Mouse (Mus musculus) forebrain, embryonic 12.5 days (tissue): ENCODE results near the gene Creg2. TPM values are rescaled to one million over a fixed set of nuclear protein-coding genes. Genes with fewer than 3 reads are reported as not detected.
A peak's percentile ranks its signal among the peaks of the same experiment; 100 is the strongest.

ENCODE experiments used
- ATAC-seq: fragments of 200-750 bp; cut with Nextera tagmentation; 2 replicates; pipeline ENCODE4 v1.8.0; 2017; ENCODE audit warnings: moderate TSS enrichment; ENCODE audit not compliant: low FRiP score
- H3K27ac ChIP-seq: fragments of 300-500 bp; sonication (generic); 2 replicates; pipeline ENCODE4 v1.5.1; 2016; ENCODE audit warnings: mild to moderate bottlenecking
- H3K27me3 ChIP-seq: fragments of 300-500 bp; sonication (generic); 2 replicates; pipeline ENCODE4 v1.6.1; 2016; ENCODE audit warnings: mild to moderate bottlenecking
- H3K36me3 ChIP-seq: fragments of 300-500 bp; sonication (generic); replicated peaks from 2 replicates; pipeline ENCODE4 v1.6.1; 2016; ENCODE audit warnings: mild to moderate bottlenecking
- H3K4me1 ChIP-seq: fragments of 300-500 bp; sonication (generic); 2 replicates; pipeline ENCODE4 v1.6.1; 2016
- H3K4me2 ChIP-seq: fragments of 300-500 bp; sonication (generic); 2 replicates; pipeline ENCODE4 v1.6.1; 2016; ENCODE audit warnings: mild to moderate bottlenecking, moderate library complexity
- H3K4me3 ChIP-seq: fragments of 300-500 bp; sonication (generic); replicated peaks from 2 replicates; pipeline ENCODE4 v1.5.1; 2016; ENCODE audit warnings: mild to moderate bottlenecking
- H3K9ac ChIP-seq: fragments of 300-500 bp; sonication (generic); 2 replicates; pipeline ENCODE4 v1.6.1; 2016; ENCODE audit warnings: mild to moderate bottlenecking
- H3K9me3 ChIP-seq: fragments of 300-500 bp; sonication (generic); 2 replicates; pipeline ENCODE4 v1.6.1; 2016
- WGBS: fragments of 180-500 bp; shearing (Covaris S2); methylation state at CpG from one replicate; pipeline ENCODE4 v1.1.7; 2016; 5-methylcytosine and 5-hydroxymethylcytosine counted together
- polyA plus RNA-seq: library from polyadenylated mRNA; unstranded; fragments of >200 nt; fragmentation: Nextera tagmentation; extraction: Ambion mirVana; gene quantifications from 2 replicates; pipeline ENCODE4 v1.2.1, GENCODE M21; 2016

Creg2 gene
- polyA plus RNA-seq, 1 experiment from 2014 or later, result 0.38 TPM

DNA sequence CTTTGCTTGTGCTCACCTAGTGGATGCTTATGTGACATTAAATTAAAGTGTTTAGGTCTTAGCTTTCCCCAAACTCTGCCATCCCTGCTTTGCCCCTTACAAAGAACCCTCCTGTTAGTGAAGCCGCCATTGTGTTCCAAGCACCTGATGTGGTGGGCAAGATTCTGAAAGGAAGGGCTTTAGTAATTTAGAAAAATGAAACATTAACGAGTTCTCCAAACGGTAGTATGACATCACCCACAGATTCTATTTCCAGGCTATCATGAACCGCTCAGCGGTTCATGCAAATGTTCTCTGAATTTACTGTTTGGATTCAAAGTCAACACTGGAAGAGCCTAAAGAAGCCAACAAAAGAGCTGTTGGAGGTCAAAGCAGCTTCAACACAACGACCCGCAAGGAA lies 2.7 kb downstream of the Creg2 start:
- no peak overlapping the region for H3K4me2 ChIP-seq
- peaks cover 25% of the 10 kb centered on the region for H3K4me1 ChIP-seq
- 49% methylated on average over 7 of the region's 7 CpGs for whole genome bisulfite sequencing
- no peak overlapping the region for H3K4me3 ChIP-seq
- H3K27me3 ChIP-seq, result peaks cover 53% of the 10 kb centered on the region
- H3K36me3 ChIP-seq, result no peaks in the 10 kb centered on the region
- ATAC-seq, result no peak
- no peaks in the 10 kb centered on the region for H3K9me3 ChIP-seq
- no peak overlapping the region for H3K27ac ChIP-seq
- H3K9ac ChIP-seq, result no peak overlapping the region

DNA sequence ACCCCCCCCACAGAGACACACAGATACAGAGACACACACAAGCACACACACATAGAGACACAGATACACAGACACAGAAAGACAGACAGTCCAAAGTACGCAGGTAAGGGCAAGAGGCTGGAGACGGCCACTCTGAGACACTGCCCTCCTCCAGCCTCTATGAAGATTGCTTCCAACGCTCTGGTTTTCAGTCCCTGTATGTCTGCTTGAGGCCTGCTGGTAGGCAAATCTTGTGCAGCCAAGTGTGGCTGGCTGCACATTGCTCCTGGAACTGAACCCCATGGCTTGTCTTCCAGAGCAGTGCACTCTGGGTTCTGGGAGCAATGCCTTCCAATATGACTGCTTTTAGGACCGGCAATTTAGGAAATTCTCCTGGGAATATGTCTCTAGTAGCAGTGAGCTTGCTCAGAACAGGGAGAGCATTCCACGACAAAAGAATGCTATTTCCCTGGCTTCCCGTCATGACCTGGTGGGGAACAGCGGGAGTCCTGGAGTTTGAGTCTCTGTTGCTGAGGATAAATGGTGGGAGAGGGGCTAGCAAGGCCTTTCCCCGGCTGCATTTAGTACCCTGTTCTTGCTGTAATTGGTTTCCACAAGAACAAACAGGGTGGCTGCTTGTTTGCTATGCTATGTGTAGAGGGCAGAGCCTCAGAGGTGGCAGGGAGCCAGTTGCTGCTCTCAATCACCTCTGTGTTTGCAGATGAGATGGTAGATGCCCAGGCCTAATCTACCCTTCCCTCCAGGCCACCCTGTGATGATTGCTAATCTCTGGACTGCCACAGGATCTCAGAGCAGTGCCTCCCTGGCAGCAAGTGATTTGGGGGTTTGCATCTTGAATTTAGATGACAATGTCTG lies 5.1 kb downstream of the Creg2 start:
- Histone ChIP-seq H3K4me2 (no peak overlapping the region), H3K4me3 (no peak overlapping the region), H3K36me3 (no peaks in the 10 kb centered on the region), H3K9ac (no peak overlapping the region), H3K27ac (0 out of 2 replicates have a peak overlapping the region, but pooled peaks have one; percentile 38), H3K4me1 (peaks cover 24% of the 10 kb centered on the region), H3K9me3 (peaks cover 4% of the 10 kb centered on the region; the same call in 1 of the 2 replicates), H3K27me3 (peaks cover 36% of the 10 kb centered on the region)
- ATAC-seq, result no peak
- WGBS, result 44% methylated on average over 8 of the region's 8 CpGs

DNA sequence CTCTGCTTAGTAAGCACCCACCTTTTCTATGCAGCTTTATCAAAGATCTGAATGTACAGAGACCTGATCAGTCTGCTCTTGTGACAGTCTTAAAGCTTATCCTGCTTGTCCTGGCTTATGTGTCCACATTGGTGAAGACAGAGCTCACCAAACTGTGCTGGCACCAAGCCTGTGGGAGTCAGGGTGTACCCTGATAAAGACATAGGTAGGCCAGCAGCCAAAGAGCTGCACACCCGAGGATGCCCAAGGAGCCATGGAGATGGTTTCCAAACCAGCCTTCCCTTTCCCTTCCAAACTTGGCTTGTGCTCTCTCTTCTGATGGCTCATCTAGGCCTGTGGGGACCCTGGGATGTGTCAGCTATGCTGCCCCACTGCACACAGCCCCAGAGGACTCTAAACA lies 6.9 kb downstream of the Creg2 start:
- no peaks in the 10 kb centered on the region for H3K36me3 ChIP-seq
- H3K9me3 ChIP-seq, result peaks cover 4% of the 10 kb centered on the region; the same call in 1 of the 2 replicates
- no peak overlapping the region for H3K9ac ChIP-seq
- peaks cover 9% of the 10 kb centered on the region; the same call in 1 of the 2 replicates for H3K4me1 ChIP-seq
- 68% methylated on average over 1 of the region's 1 CpGs for WGBS
- no peak for ATAC-seq
- no peak overlapping the region for H3K4me3 ChIP-seq
- H3K4me2 ChIP-seq, result no peak overlapping the region
- H3K27me3 ChIP-seq, result peaks cover 20% of the 10 kb centered on the region
- no peak overlapping the region for H3K27ac ChIP-seq

DNA sequence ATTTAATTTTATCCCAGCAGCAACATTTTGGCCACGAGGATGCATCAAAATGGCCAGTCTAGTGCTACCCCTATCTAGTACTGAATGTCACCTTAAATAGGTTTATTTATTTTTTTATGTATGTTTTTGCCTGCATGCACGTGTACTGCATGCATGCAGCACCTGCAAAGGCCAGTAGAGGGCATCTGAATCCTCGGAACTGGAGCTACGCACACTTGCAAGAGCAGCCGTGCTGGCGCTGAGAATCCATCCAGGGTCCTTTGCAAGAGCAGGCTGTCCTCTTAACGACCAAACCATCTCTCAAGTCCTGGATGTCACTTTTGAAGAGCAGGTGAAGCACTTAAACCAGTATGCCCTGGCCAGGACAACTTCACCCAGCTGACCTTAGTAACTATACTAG lies 9.6 kb downstream of the Creg2 start:
- Histone ChIP-seq H3K27me3 (peaks cover 3% of the 10 kb centered on the region), H3K9ac (no peak overlapping the region), H3K9me3 (peaks cover 4% of the 10 kb centered on the region; the same call in 1 of the 2 replicates), H3K4me3 (no peak overlapping the region), H3K4me1 (peaks cover 12% of the 10 kb centered on the region; the same call in 1 of the 2 replicates), H3K27ac (no peak overlapping the region), H3K4me2 (no peak overlapping the region), H3K36me3 (no peaks in the 10 kb centered on the region)
- no peak for ATAC-seq
- 89% methylated on average over 7 of the region's 7 CpGs for WGBS

DNA sequence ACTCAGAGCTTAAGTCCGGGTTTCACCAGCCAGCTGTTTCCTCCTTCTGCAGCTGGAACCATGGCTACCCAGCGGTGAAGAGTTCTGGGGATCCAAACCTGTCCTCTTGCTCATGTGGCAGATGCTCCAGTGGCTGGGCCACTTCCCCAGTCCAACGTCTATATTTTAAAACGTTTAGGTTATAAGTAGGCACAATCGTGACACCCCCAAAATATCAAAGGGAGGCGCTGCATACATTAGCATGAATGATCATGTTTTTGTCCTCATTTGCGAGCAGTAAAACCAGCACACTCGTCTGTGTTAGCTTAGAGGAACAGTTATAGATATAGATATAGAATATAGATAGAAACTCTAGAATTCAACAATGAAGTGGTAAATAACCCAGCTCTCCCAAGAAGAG lies 14.1 kb downstream of the Creg2 start:
- Histone ChIP-seq H3K36me3 (no peaks in the 10 kb centered on the region), H3K27me3 (no peaks in the 10 kb centered on the region; the same call in 1 of the 2 replicates), H3K4me3 (no peak overlapping the region), H3K4me2 (no peak overlapping the region), H3K9me3 (peaks cover 4% of the 10 kb centered on the region; the same call in 1 of the 2 replicates), H3K27ac (no peak overlapping the region), H3K9ac (no peak overlapping the region), H3K4me1 (peaks cover 10% of the 10 kb centered on the region)
- WGBS, result 56% methylated on average over 8 of the region's 8 CpGs
- no peak for ATAC-seq

DNA sequence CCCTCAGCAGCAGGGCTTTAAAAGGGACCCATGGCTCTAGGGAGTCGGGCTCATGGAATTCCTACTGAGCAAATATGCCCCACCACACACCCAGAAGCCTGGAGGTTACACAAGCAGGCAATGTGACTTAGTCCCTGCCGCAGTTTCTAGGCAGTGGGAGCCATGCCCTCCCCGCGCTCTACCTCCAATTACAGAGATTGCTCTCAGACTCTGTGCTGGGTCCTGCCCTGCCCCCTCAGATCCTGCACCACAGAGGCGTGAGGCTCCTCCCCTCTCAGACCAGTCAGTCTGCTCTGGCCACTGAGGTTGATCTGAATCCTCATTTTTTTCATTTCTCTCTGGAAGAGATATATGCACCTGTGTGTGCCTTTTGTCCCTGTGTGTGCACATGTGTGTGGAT lies 14.6 kb downstream of the Creg2 start:
- Histone ChIP-seq H3K27me3 (no peaks in the 10 kb centered on the region; the same call in 1 of the 2 replicates), H3K36me3 (no peaks in the 10 kb centered on the region), H3K4me3 (no peak overlapping the region), H3K9me3 (peaks cover 1% of the 10 kb centered on the region; the same call in 1 of the 2 replicates), H3K27ac (no peak overlapping the region), H3K9ac (no peak overlapping the region), H3K4me1 (peaks cover 10% of the 10 kb centered on the region), H3K4me2 (no peak overlapping the region)
- no peak for ATAC-seq
- 1% methylated on average over 5 of the region's 5 CpGs for WGBS

DNA sequence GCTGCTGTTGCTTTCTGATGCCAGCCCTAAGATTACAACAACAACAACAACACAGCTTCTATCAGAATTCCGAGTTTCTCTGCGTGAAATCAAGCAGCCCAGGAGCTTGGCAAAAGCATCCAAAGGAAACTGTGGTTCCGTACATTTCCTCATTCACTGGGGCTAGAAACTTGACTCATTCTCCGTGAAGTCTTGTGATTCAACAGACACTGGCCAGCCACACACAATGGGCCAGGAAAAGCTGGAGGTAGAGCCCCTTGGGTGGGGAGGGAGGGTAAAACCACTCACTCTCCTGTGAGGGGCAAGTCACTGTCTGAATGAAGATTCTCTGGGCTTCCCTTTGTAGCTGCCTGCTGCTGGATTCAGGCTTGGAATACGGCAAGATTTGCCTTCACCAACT lies 15.1 kb downstream of the Creg2 start:
- no peaks in the 10 kb centered on the region; the same call in 1 of the 2 replicates for H3K27me3 ChIP-seq
- peaks cover 10% of the 10 kb centered on the region for H3K4me1 ChIP-seq
- H3K4me2 ChIP-seq, result no peak overlapping the region
- no peaks in the 10 kb centered on the region for H3K36me3 ChIP-seq
- no peak for ATAC-seq
- WGBS, result 34% methylated on average over 5 of the region's 5 CpGs
- no peak overlapping the region for H3K4me3 ChIP-seq
- no peaks in the 10 kb centered on the region for H3K9me3 ChIP-seq
- H3K27ac ChIP-seq, result no peak overlapping the region
- no peak overlapping the region for H3K9ac ChIP-seq

DNA sequence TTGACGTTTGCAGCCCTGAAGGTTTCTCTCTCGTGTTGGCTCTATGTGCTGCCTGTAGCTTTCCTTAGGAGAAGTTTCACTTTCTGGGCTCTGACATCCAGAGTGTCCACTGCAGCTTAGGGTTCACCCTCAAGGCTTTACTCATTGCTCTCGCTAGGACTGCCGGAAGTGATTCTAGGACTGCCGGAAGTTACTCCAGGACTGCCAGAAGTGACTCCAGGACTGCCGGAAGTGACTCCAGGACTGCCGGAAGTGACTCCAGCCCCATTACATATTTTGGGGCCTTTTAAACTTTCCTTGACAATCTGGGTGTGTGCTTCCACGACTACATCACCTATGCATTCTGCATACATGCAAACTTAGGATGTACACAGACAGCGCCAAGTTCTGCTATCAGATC lies 22.7 kb downstream of the Creg2 start:
- Histone ChIP-seq H3K27me3 (no peaks in the 10 kb centered on the region), H3K9ac (no peak overlapping the region), H3K4me2 (no peak overlapping the region), H3K9me3 (no peaks in the 10 kb centered on the region), H3K27ac (no peak overlapping the region), H3K36me3 (no peaks in the 10 kb centered on the region), H3K4me1 (no peaks in the 10 kb centered on the region), H3K4me3 (no peak overlapping the region)
- 87% methylated on average over 9 of the region's 9 CpGs for WGBS
- no peak for ATAC-seq

DNA sequence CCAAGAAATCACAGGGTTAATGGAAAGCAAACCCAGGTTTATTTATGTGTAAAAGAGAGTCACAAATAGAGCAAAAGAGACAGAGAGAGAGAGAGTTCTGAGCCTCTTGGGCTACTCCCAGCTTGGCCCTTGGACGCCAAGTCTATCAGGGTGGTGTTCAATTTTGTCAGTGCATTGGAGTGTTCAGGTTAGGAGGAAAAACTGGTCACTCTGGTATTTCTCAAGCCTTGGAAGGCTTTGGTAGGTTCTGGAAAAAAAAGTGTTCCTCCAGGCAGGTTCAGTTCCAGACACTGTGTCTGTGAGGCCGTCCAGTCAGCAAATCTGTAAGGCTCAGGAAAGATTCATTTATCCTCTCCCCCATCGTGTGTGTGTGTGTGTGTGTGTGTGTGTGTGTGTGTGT lies 25.8 kb downstream of the Creg2 start:
- H3K27me3 ChIP-seq, result no peaks in the 10 kb centered on the region
- WGBS, result 75% methylated on average over 3 of the region's 3 CpGs
- no peak overlapping the region for H3K27ac ChIP-seq
- no peaks in the 10 kb centered on the region for H3K9me3 ChIP-seq
- no peak for ATAC-seq
- H3K4me2 ChIP-seq, result no peak overlapping the region
- H3K4me1 ChIP-seq, result no peaks in the 10 kb centered on the region
- no peak overlapping the region for H3K4me3 ChIP-seq
- H3K36me3 ChIP-seq, result no peaks in the 10 kb centered on the region
- H3K9ac ChIP-seq, result no peak overlapping the region

DNA sequence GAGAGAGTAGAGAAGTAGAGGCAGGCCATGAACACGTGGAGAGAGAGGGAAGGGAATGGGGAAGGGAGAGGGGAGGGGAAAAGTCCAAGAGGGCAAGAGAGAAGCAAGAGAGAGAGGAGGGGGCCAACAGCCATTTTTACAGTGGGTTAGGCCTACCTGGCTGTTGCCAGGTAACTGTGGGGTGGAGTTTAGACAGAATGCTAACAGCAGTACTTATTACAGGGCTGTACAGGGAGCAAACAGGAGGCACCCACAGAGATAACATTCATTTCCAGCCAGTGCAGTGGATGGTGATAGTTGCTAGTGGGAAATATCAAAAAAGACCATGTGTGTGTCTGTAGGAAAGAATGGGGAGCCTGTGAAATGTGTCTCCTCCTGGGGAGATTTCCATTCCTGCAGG lies 27.5 kb downstream of the Creg2 start:
- no peaks in the 10 kb centered on the region for H3K4me1 ChIP-seq
- H3K36me3 ChIP-seq, result no peaks in the 10 kb centered on the region
- no peaks in the 10 kb centered on the region for H3K27me3 ChIP-seq
- ATAC-seq, result no peak
- H3K9ac ChIP-seq, result no peak overlapping the region
- no peaks in the 10 kb centered on the region for H3K9me3 ChIP-seq
- WGBS, result 50% methylated on average over 1 of the region's 1 CpGs
- no peak overlapping the region for H3K4me2 ChIP-seq
- no peak overlapping the region for H3K4me3 ChIP-seq
- H3K27ac ChIP-seq, result no peak overlapping the region

DNA sequence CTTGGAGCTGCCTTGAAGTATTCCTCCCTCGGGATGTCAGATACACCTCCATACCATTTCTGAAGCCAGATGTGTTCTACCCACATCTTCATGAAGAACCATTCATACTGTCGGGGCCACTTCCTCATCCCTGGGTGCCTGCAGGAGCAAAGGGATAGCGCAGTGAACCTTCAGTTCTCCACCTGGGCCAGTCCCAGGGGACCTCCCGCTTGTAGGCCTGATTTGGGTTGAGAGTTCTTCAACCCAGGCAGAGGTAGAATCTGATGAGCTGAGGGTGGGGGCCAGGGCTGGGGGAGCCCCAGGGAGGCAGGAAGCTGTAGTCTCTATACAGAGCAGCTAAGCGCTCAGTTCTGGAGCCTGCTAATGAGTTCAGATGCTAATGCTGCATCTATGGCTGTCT lies 28.2 kb downstream of the Creg2 start:
- Histone ChIP-seq H3K4me3 (no peak overlapping the region), H3K4me1 (peaks cover 3% of the 10 kb centered on the region), H3K27ac (no peak overlapping the region), H3K4me2 (no peak overlapping the region), H3K27me3 (no peaks in the 10 kb centered on the region), H3K9me3 (no peaks in the 10 kb centered on the region), H3K9ac (no peak overlapping the region), H3K36me3 (no peaks in the 10 kb centered on the region)
- WGBS, result 95% methylated on average over 5 of the region's 5 CpGs
- no peak for ATAC-seq

DNA sequence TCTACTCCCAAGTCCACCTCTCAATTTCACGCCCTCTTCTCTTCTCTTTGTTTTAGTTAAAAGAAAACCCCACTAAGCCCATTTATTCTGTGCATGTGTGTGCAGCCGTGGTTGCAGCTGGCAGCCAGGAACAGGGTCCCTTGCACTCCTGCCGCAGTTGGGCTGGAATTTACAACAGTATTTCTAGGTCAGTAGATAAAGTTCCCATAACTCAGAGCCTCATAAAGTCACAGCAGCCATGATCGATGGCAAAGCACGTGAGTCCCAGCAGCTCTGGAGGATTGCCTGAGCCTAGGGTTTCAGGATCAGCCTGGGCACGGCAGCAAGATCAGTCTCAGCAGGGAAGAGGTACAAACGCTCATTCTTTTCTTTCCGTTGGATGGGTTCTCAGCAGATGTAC lies 32.8 kb downstream of the Creg2 start:
- Histone ChIP-seq H3K36me3 (no peaks in the 10 kb centered on the region), H3K27ac (no peak overlapping the region), H3K4me3 (no peak overlapping the region), H3K4me1 (peaks cover 3% of the 10 kb centered on the region), H3K9me3 (no peaks in the 10 kb centered on the region), H3K27me3 (no peaks in the 10 kb centered on the region), H3K9ac (no peak overlapping the region), H3K4me2 (no peak overlapping the region)
- ATAC-seq, result no peak
- WGBS, result 37% methylated on average over 8 of the region's 8 CpGs

DNA sequence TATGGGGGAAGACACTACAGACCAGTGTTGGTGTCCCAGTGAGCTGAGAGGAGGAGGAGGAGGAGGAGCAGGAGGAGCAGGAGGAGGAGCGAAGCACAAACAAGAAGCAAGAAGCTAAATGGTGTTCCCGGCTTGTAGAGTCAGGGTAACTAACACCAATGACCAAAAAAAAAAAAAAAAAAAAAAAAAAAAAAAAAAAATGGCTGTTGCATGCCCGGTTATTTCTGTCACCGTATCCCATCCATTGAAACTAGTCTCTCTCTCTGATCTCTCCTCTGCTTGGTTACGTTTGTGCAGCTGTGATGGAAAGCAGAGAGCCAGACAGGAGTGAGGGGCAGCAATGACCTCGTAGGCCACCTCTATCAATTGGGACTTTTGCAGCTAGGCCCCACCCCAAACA lies 35.7 kb downstream of the Creg2 start:
- Histone ChIP-seq H3K4me1 (peaks cover 3% of the 10 kb centered on the region), H3K36me3 (no peaks in the 10 kb centered on the region), H3K27me3 (no peaks in the 10 kb centered on the region), H3K9ac (no peak overlapping the region), H3K4me3 (no peak overlapping the region), H3K4me2 (no peak overlapping the region), H3K27ac (no peak overlapping the region), H3K9me3 (no peaks in the 10 kb centered on the region)
- ATAC-seq, result no peak
- WGBS, result 81% methylated on average over 6 of the region's 6 CpGs
